Mouse (Mus musculus) midbrain, embryonic 13.5 days (tissue): ENCODE results near the gene Kdm2b. TPM values are rescaled to one million over a fixed set of nuclear protein-coding genes. Genes with fewer than 3 reads are reported as not detected.

Source experiments
- ATAC-seq: fragments of 200-750 bp; cut with Nextera tagmentation; 2 replicates; pipeline ENCODE4 v1.8.0; 2017; ENCODE audit warnings: mild to moderate bottlenecking, moderate TSS enrichment, moderate library complexity
- H3K27ac ChIP-seq: fragments of 300-500 bp; sonication (generic); 2 replicates; pipeline ENCODE4 v1.5.1; 2015; ENCODE audit warnings: inconsistent platforms, mild to moderate bottlenecking, moderate library complexity
- H3K27me3 ChIP-seq: fragments of 300-500 bp; sonication (generic); 2 replicates; pipeline ENCODE4 v1.6.1; 2015; ENCODE audit warnings: mild to moderate bottlenecking, inconsistent platforms
- H3K36me3 ChIP-seq: fragments of 300-500 bp; sonication (generic); 2 replicates; pipeline ENCODE4 v1.6.1; 2015; ENCODE audit warnings: mild to moderate bottlenecking, inconsistent platforms
- H3K4me1 ChIP-seq: fragments of 300-500 bp; sonication (generic); replicated peaks from 2 replicates; pipeline ENCODE4 v1.6.1; 2015; ENCODE audit warnings: inconsistent platforms
- H3K4me2 ChIP-seq: fragments of 300-500 bp; sonication (generic); replicated peaks from 2 replicates; pipeline ENCODE4 v1.6.1; 2015; ENCODE audit warnings: moderate library complexity, mild to moderate bottlenecking, inconsistent platforms
- H3K4me3 ChIP-seq: fragments of 300-500 bp; sonication (generic); replicated peaks from 2 replicates; pipeline ENCODE4 v1.5.1; 2015; ENCODE audit warnings: mild to moderate bottlenecking, inconsistent platforms
- H3K9ac ChIP-seq: fragments of 300-500 bp; sonication (generic); replicated peaks from 2 replicates; pipeline ENCODE4 v1.6.1; 2015; ENCODE audit warnings: mild to moderate bottlenecking, inconsistent platforms
- H3K9me3 ChIP-seq: fragments of 300-500 bp; sonication (generic); 2 replicates; pipeline ENCODE4 v1.6.1; 2016; ENCODE audit warnings: mild to moderate bottlenecking, inconsistent platforms
- WGBS: fragments of 180-500 bp; shearing (Covaris S2); methylation state at CpG from one replicate; pipeline ENCODE4 v1.1.7; 2015; 5-methylcytosine and 5-hydroxymethylcytosine counted together
- polyA plus RNA-seq: library from polyadenylated mRNA; unstranded; fragments of >200 nt; fragmentation: Nextera tagmentation; extraction: Ambion mirVana; gene quantifications from 2 replicates; pipeline ENCODE4 v1.2.1, GENCODE M21; 2015

Gene Kdm2b
- polyA plus RNA-seq, 1 experiment from 2014 or later = 116 TPM

- peak within 1 kb of the TSS; percentile 96 for H3K9ac ChIP-seq
- peaks cover 29% of the 10 kb centered on the region for H3K4me1 ChIP-seq
- H3K36me3 ChIP-seq = no peaks in the 10 kb centered on the region
- no peaks in the 10 kb centered on the region for H3K9me3 ChIP-seq
- peak within 1 kb of the TSS; percentile 86 for H3K4me3 ChIP-seq
- H3K27ac ChIP-seq = peak within 1 kb of the TSS; percentile 93
- H3K4me2 ChIP-seq = peak within 1 kb of the TSS; percentile 96
- H3K27me3 ChIP-seq = no peaks in the 10 kb centered on the region
- 1% methylated on average over 61 of the region's 61 CpGs for WGBS
- peak; percentile 100 for ATAC-seq
Observed at GRCm38 (mm10) chr5:122849521-122850318, 139.9 kb downstream of the Kdm2b start, which contains the start of gene Rnf34. Gene Rnf34, plus strand, starts transcription at chr5:122850048.

GRCm38 (mm10) chr5:122843799-122844198, 145.8 kb downstream of the Kdm2b start:
- Histone ChIP-seq H3K4me3 (no peak overlapping the region), H3K4me1 (peaks cover 3% of the 10 kb centered on the region; the same call in 1 of the 2 replicates), H3K27ac (no peak overlapping the region), H3K4me2 (no peak overlapping the region), H3K36me3 (no peaks in the 10 kb centered on the region), H3K27me3 (no peaks in the 10 kb centered on the region), H3K9me3 (no peaks in the 10 kb centered on the region), H3K9ac (no peak overlapping the region)
- no peak for ATAC-seq
- WGBS = 89% methylated on average over 5 of the region's 5 CpGs

- no peak overlapping the region for H3K9ac ChIP-seq
- no peak overlapping the region for H3K4me2 ChIP-seq
- H3K9me3 ChIP-seq = no peaks in the 10 kb centered on the region; the same call in 1 of the 2 replicates
- no peak for ATAC-seq
- H3K36me3 ChIP-seq = no peaks in the 10 kb centered on the region
- H3K4me1 ChIP-seq = no peaks in the 10 kb centered on the region
- H3K4me3 ChIP-seq = no peak overlapping the region
- 86% methylated on average over 2 of the region's 2 CpGs for WGBS
- H3K27me3 ChIP-seq = no peaks in the 10 kb centered on the region
- no peak overlapping the region for H3K27ac ChIP-seq
Observed at GRCm38 (mm10) chr5:122841126-122841525, 148.5 kb downstream of the Kdm2b start.

GRCm38 (mm10) chr5:122832996-122833395, 156.6 kb downstream of the Kdm2b start:
- WGBS = 82% methylated on average over 10 of the region's 10 CpGs
- H3K9me3 ChIP-seq = no peaks in the 10 kb centered on the region; the same call in 1 of the 2 replicates
- H3K27ac ChIP-seq = no peak overlapping the region
- H3K9ac ChIP-seq = no peak overlapping the region
- H3K27me3 ChIP-seq = no peaks in the 10 kb centered on the region
- H3K4me3 ChIP-seq = no peak overlapping the region
- no peaks in the 10 kb centered on the region for H3K4me1 ChIP-seq
- H3K4me2 ChIP-seq = no peak overlapping the region
- no peak for ATAC-seq
- H3K36me3 ChIP-seq = no peaks in the 10 kb centered on the region

- H3K9ac ChIP-seq = no peak overlapping the region
- no peaks in the 10 kb centered on the region for H3K27me3 ChIP-seq
- H3K4me3 ChIP-seq = no peak overlapping the region
- H3K9me3 ChIP-seq = no peaks in the 10 kb centered on the region; the same call in 1 of the 2 replicates
- WGBS = 85% methylated on average over 10 of the region's 10 CpGs
- no peaks in the 10 kb centered on the region for H3K36me3 ChIP-seq
- H3K27ac ChIP-seq = no peak overlapping the region
- no peak for ATAC-seq
- no peak overlapping the region for H3K4me2 ChIP-seq
- H3K4me1 ChIP-seq = no peaks in the 10 kb centered on the region
Observed at GRCm38 (mm10) chr5:122832536-122832935, 157.1 kb downstream of the Kdm2b start.

- Histone ChIP-seq H3K36me3 (no peaks in the 10 kb centered on the region), H3K4me3 (no peak overlapping the region), H3K4me1 (peaks cover 3% of the 10 kb centered on the region), H3K27me3 (no peaks in the 10 kb centered on the region), H3K27ac (no peak overlapping the region), H3K4me2 (no peak overlapping the region), H3K9ac (no peak overlapping the region), H3K9me3 (no peaks in the 10 kb centered on the region)
- ATAC-seq = no peak
- 85% methylated on average over 8 of the region's 8 CpGs for WGBS
Observed at GRCm38 (mm10) chr5:122825099-122825498, 164.5 kb downstream of the Kdm2b start.

- Histone ChIP-seq H3K4me1 (peaks cover 10% of the 10 kb centered on the region), H3K27me3 (no peaks in the 10 kb centered on the region), H3K27ac (no peak overlapping the region), H3K9me3 (no peaks in the 10 kb centered on the region), H3K9ac (no peak overlapping the region), H3K4me3 (no peak overlapping the region), H3K36me3 (peaks cover under 1% of the 10 kb centered on the region; the same call in 1 of the 2 replicates), H3K4me2 (no peak overlapping the region)
- no peak for ATAC-seq
- WGBS = 75% methylated on average over 6 of the region's 6 CpGs
Observed at GRCm38 (mm10) chr5:122824450-122824849, 165.2 kb downstream of the Kdm2b start.

- Histone ChIP-seq H3K4me3 (no peak overlapping the region), H3K4me2 (no peak overlapping the region), H3K27me3 (no peaks in the 10 kb centered on the region), H3K4me1 (peaks cover 13% of the 10 kb centered on the region), H3K9ac (no peak overlapping the region), H3K36me3 (peaks cover 4% of the 10 kb centered on the region), H3K27ac (no peak overlapping the region), H3K9me3 (no peaks in the 10 kb centered on the region)
- ATAC-seq = no peak
- WGBS = 74% methylated on average over 1 of the region's 1 CpGs
Observed at GRCm38 (mm10) chr5:122823976-122824375, 165.6 kb downstream of the Kdm2b start.

- Histone ChIP-seq H3K4me2 (no peak overlapping the region), H3K4me1 (peaks cover 24% of the 10 kb centered on the region), H3K36me3 (peaks cover 18% of the 10 kb centered on the region), H3K9ac (no peak overlapping the region), H3K27me3 (no peaks in the 10 kb centered on the region), H3K4me3 (no peak overlapping the region), H3K27ac (no peak overlapping the region), H3K9me3 (no peaks in the 10 kb centered on the region)
- ATAC-seq = no peak
- 95% methylated on average over 4 of the region's 4 CpGs for WGBS
Observed at GRCm38 (mm10) chr5:122822441-122822840, 167.2 kb downstream of the Kdm2b start.

- Histone ChIP-seq H3K27ac (peak overlapping the region; percentile 94), H3K9ac (peak overlapping the region; percentile 65), H3K4me2 (peak overlapping the region; percentile 66), H3K27me3 (no peaks in the 10 kb centered on the region), H3K4me3 (peak overlapping the region; percentile 78), H3K9me3 (no peaks in the 10 kb centered on the region), H3K36me3 (peaks cover 27% of the 10 kb centered on the region), H3K4me1 (peaks cover 26% of the 10 kb centered on the region)
- WGBS = 0% methylated on average over 10 of the region's 10 CpGs
- ATAC-seq = peak; percentile 78
Observed at GRCm38 (mm10) chr5:122821524-122821885, 168.1 kb downstream of the Kdm2b start.

GRCm38 (mm10) chr5:122820777-122821523, 168.7 kb downstream of the Kdm2b start, which contains the start of gene Anapc5:
Gene Anapc5, minus strand, starts transcription at chr5:122821339.
- peak; percentile 99 for ATAC-seq
- under 1% methylated on average over 55 of the region's 55 CpGs for WGBS

More at GRCm38 (mm10) chr5:122820777-122821523, 168.7 kb downstream of the Kdm2b start, which contains the start of gene Anapc5:
- H3K4me2 ChIP-seq = peak within 1 kb of the TSS; percentile 66
- peak within 1 kb of the TSS; percentile 78 for H3K4me3 ChIP-seq
- H3K4me1 ChIP-seq = peaks cover 26% of the 10 kb centered on the region
- H3K27ac ChIP-seq = peak within 1 kb of the TSS; percentile 94
- no peaks in the 10 kb centered on the region for H3K27me3 ChIP-seq
- no peaks in the 10 kb centered on the region for H3K9me3 ChIP-seq
- H3K9ac ChIP-seq = peak within 1 kb of the TSS; percentile 74
- peaks cover 30% of the 10 kb centered on the region for H3K36me3 ChIP-seq
